Mouse (Mus musculus) limb, embryonic 12.5 days (tissue): Measurements from ENCODE around the gene Pdlim1. TPM values are rescaled to one million over a fixed set of nuclear protein-coding genes. Genes with fewer than 3 reads are reported as not detected.
"Not testable (repeated sequence)": the region's sequence is repeated elsewhere in the genome, so short reads cannot be mapped to it uniquely, and the experiment has no call there.

Experiments used
- ATAC-seq: fragments of 200-750 bp; cut with Nextera tagmentation; 2 replicates; pipeline ENCODE4 v1.8.0; 2017; ENCODE audit warnings: low read depth, moderate TSS enrichment; ENCODE audit not compliant: insufficient number of reproducible peaks, insufficient read depth, low FRiP score, low TSS enrichment
- H3K27ac ChIP-seq: fragments of 300-500 bp; sonication (generic); 2 replicates; pipeline ENCODE4 v1.5.1; 2016; ENCODE audit warnings: mild to moderate bottlenecking, moderate library complexity
- H3K27me3 ChIP-seq: fragments of 300-500 bp; sonication (generic); 2 replicates; pipeline ENCODE4 v1.6.1; 2016; ENCODE audit warnings: mild to moderate bottlenecking, moderate library complexity
- H3K36me3 ChIP-seq: fragments of 300-500 bp; sonication (generic); 2 replicates; pipeline ENCODE4 v1.6.1; 2016; ENCODE audit warnings: mild to moderate bottlenecking, moderate library complexity
- H3K4me1 ChIP-seq: fragments of 300-500 bp; sonication (generic); replicated peaks from 2 replicates; pipeline ENCODE4 v1.6.1; 2016
- H3K4me2 ChIP-seq: fragments of 300-500 bp; sonication (generic); 2 replicates; pipeline ENCODE4 v1.6.1; 2016; ENCODE audit warnings: mild to moderate bottlenecking, moderate library complexity
- H3K4me3 ChIP-seq: fragments of 300-500 bp; sonication (generic); replicated peaks from 2 replicates; pipeline ENCODE4 v1.5.1; 2016; ENCODE audit warnings: mild to moderate bottlenecking
- H3K9ac ChIP-seq: fragments of 300-500 bp; sonication (generic); replicated peaks from 2 replicates; pipeline ENCODE4 v1.6.1; 2016; ENCODE audit warnings: mild to moderate bottlenecking, moderate library complexity
- H3K9me3 ChIP-seq: fragments of 300-500 bp; sonication (generic); 2 replicates; pipeline ENCODE4 v1.6.1; 2016; ENCODE audit warnings: mild to moderate bottlenecking, moderate library complexity
- WGBS: fragments of 180-500 bp; shearing (Covaris S2); methylation state at CpG from one replicate; pipeline ENCODE4 v1.1.7; 2016; 5-methylcytosine and 5-hydroxymethylcytosine counted together
- polyA plus RNA-seq: library from polyadenylated mRNA; unstranded; fragments of >200 nt; fragmentation: Nextera tagmentation; extraction: Ambion mirVana; gene quantifications from 2 replicates; pipeline ENCODE4 v1.2.1, GENCODE M21; 2016

Gene Pdlim1
- polyA plus RNA-seq, 1 experiment from 2014 or later, result 89.9 TPM

GRCm38 (mm10) chr19:40240360-40240759 is 31.3 kb downstream of the Pdlim1 start:
- H3K9ac ChIP-seq, result no peak overlapping the region
- peaks cover 9% of the 10 kb centered on the region for H3K4me1 ChIP-seq
- WGBS, result 73% methylated on average over 6 of the region's 6 CpGs
- no peak overlapping the region for H3K27ac ChIP-seq
- no peaks in the 10 kb centered on the region for H3K9me3 ChIP-seq
- no peak overlapping the region for H3K4me2 ChIP-seq
- H3K27me3 ChIP-seq, result no peaks in the 10 kb centered on the region
- ATAC-seq, result no peak
- no peaks in the 10 kb centered on the region for H3K36me3 ChIP-seq
- no peak overlapping the region for H3K4me3 ChIP-seq

- Histone ChIP-seq H3K27me3 (no peaks in the 10 kb centered on the region), H3K36me3 (no peaks in the 10 kb centered on the region), H3K4me3 (no peak overlapping the region), H3K4me2 (no peak overlapping the region), H3K9me3 (no peaks in the 10 kb centered on the region), H3K9ac (no peak overlapping the region), H3K4me1 (peaks cover 9% of the 10 kb centered on the region), H3K27ac (no peak overlapping the region)
- peak; percentile 24; the same call in 1 of the 2 replicates for ATAC-seq
- 70% methylated on average over 6 of the region's 6 CpGs for WGBS
Observed at GRCm38 (mm10) chr19:40238175-40238850, 33.3 kb downstream of the Pdlim1 start.

GRCm38 (mm10) chr19:40232560-40232959 is 39.1 kb downstream of the Pdlim1 start:
- Histone ChIP-seq H3K9ac (no peak overlapping the region), H3K4me3 (no peak overlapping the region), H3K4me1 (no peaks in the 10 kb centered on the region), H3K4me2 (no peak overlapping the region), H3K36me3 (no peaks in the 10 kb centered on the region), H3K27me3 (no peaks in the 10 kb centered on the region), H3K9me3 (no peaks in the 10 kb centered on the region), H3K27ac (no peak overlapping the region)
- no peak for ATAC-seq
- WGBS, result 88% methylated on average over 2 of the region's 2 CpGs

GRCm38 (mm10) chr19:40231825-40232541 is 39.7 kb downstream of the Pdlim1 start:
- no peaks in the 10 kb centered on the region for H3K27me3 ChIP-seq
- H3K9me3 ChIP-seq, result no peaks in the 10 kb centered on the region
- no peak overlapping the region for H3K4me2 ChIP-seq
- H3K27ac ChIP-seq, result no peak overlapping the region
- no peak overlapping the region for H3K9ac ChIP-seq
- 74% methylated on average over 7 of the region's 7 CpGs for WGBS
- no peak overlapping the region for H3K4me3 ChIP-seq
- no peaks in the 10 kb centered on the region for H3K4me1 ChIP-seq
- H3K36me3 ChIP-seq, result no peaks in the 10 kb centered on the region
- ATAC-seq, result no peak

GRCm38 (mm10) chr19:40231074-40231738 is 40.4 kb downstream of the Pdlim1 start:
- Histone ChIP-seq H3K4me3 (no peak overlapping the region), H3K27ac (no peak overlapping the region), H3K4me1 (no peaks in the 10 kb centered on the region), H3K4me2 (no peak overlapping the region), H3K36me3 (no peaks in the 10 kb centered on the region), H3K9ac (no peak overlapping the region), H3K27me3 (no peaks in the 10 kb centered on the region), H3K9me3 (no peaks in the 10 kb centered on the region)
- WGBS, result 76% methylated on average over 13 of the region's 13 CpGs
- ATAC-seq, result no peak

- Histone ChIP-seq H3K4me2 (no peak overlapping the region), H3K36me3 (no peaks in the 10 kb centered on the region), H3K4me1 (no peaks in the 10 kb centered on the region), H3K27ac (no peak overlapping the region), H3K9ac (no peak overlapping the region), H3K9me3 (no peaks in the 10 kb centered on the region), H3K4me3 (no peak overlapping the region), H3K27me3 (no peaks in the 10 kb centered on the region)
- no peak for ATAC-seq
- 86% methylated on average over 12 of the region's 12 CpGs for WGBS
Observed at GRCm38 (mm10) chr19:40226516-40227151, 45.0 kb downstream of the Pdlim1 start.

- Histone ChIP-seq H3K27me3 (no peaks in the 10 kb centered on the region), H3K4me2 (no peak overlapping the region), H3K4me3 (no peak overlapping the region), H3K9ac (no peak overlapping the region), H3K36me3 (no peaks in the 10 kb centered on the region), H3K27ac (no peak overlapping the region), H3K4me1 (no peaks in the 10 kb centered on the region), H3K9me3 (no peaks in the 10 kb centered on the region)
- 70% methylated on average over 5 of the region's 5 CpGs for WGBS
- ATAC-seq, result no peak
Observed at GRCm38 (mm10) chr19:40225761-40226110, 45.9 kb downstream of the Pdlim1 start.

GRCm38 (mm10) chr19:40225102-40225760 is 46.4 kb downstream of the Pdlim1 start:
- Histone ChIP-seq H3K4me1 (no peaks in the 10 kb centered on the region), H3K4me2 (no peak overlapping the region), H3K4me3 (no peak overlapping the region), H3K27me3 (no peaks in the 10 kb centered on the region), H3K27ac (no peak overlapping the region), H3K9me3 (no peaks in the 10 kb centered on the region), H3K9ac (no peak overlapping the region), H3K36me3 (no peaks in the 10 kb centered on the region)
- ATAC-seq, result 0 out of 2 replicates have a peak, but pooled peaks have one; percentile 43
- 68% methylated on average over 5 of the region's 5 CpGs for WGBS

GRCm38 (mm10) chr19:40222307-40222706 is 49.3 kb downstream of the Pdlim1 start:
- not testable (repeated sequence) for H3K4me1 ChIP-seq, H3K9me3 ChIP-seq, H3K4me3 ChIP-seq, H3K27me3 ChIP-seq, H3K27ac ChIP-seq, ATAC-seq, H3K9ac ChIP-seq, H3K4me2 ChIP-seq, H3K36me3 ChIP-seq
- 93% methylated on average over 9 of the region's 9 CpGs for WGBS

GRCm38 (mm10) chr19:40220878-40221277 is 50.8 kb downstream of the Pdlim1 start:
- H3K9ac ChIP-seq, result no peak overlapping the region
- 86% methylated on average over 5 of the region's 5 CpGs for WGBS
- H3K9me3 ChIP-seq, result no peaks in the 10 kb centered on the region
- H3K4me1 ChIP-seq, result no peaks in the 10 kb centered on the region
- H3K36me3 ChIP-seq, result no peaks in the 10 kb centered on the region
- ATAC-seq, result no peak
- no peak overlapping the region for H3K27ac ChIP-seq
- H3K4me2 ChIP-seq, result no peak overlapping the region
- H3K27me3 ChIP-seq, result no peaks in the 10 kb centered on the region
- no peak overlapping the region for H3K4me3 ChIP-seq

- H3K36me3 ChIP-seq, H3K4me3 ChIP-seq, H3K4me1 ChIP-seq, H3K4me2 ChIP-seq, ATAC-seq, H3K27ac ChIP-seq, H3K9ac ChIP-seq, H3K27me3 ChIP-seq: not testable (repeated sequence)
- H3K9me3 ChIP-seq, result peaks cover 12% of the 10 kb centered on the region; the same call in 1 of the 2 replicates
- WGBS, result 79% methylated on average over 4 of the region's 4 CpGs
Observed at GRCm38 (mm10) chr19:40202947-40203346, 68.7 kb downstream of the Pdlim1 start.
